Mouse (Mus musculus): ENCODE measurements at regions not wholly inside any gene's neighbourhood (a gene's known extent, or its start where the extent isn't known, plus 50 kb on each side); places are given as distances from the start of the nearest gene placed in this dataset.

GRCm38 (mm10) chr5:97200655-97201054, 89.3 kb upstream of the Paqr3 start:
- TF ChIP-seq POLR2A (IDR thresholded peaks at IDR 0.05; ENCODE audit: control insufficient read depth, low read depth, low read length) (no peak), CTCF (IDR thresholded peaks at IDR 0.05; ENCODE audit: control insufficient read depth, insufficient read depth, insufficient replicate concordance, low read depth, low read length) (no peak)

Measured in testis, adult 2 months (tissue).